Mouse (Mus musculus): ENCODE measurements at regions not wholly inside any gene's neighbourhood (a gene's known extent, or its start where the extent isn't known, plus 50 kb on each side); places are given as distances from the start of the nearest gene placed in this dataset.

DNA sequence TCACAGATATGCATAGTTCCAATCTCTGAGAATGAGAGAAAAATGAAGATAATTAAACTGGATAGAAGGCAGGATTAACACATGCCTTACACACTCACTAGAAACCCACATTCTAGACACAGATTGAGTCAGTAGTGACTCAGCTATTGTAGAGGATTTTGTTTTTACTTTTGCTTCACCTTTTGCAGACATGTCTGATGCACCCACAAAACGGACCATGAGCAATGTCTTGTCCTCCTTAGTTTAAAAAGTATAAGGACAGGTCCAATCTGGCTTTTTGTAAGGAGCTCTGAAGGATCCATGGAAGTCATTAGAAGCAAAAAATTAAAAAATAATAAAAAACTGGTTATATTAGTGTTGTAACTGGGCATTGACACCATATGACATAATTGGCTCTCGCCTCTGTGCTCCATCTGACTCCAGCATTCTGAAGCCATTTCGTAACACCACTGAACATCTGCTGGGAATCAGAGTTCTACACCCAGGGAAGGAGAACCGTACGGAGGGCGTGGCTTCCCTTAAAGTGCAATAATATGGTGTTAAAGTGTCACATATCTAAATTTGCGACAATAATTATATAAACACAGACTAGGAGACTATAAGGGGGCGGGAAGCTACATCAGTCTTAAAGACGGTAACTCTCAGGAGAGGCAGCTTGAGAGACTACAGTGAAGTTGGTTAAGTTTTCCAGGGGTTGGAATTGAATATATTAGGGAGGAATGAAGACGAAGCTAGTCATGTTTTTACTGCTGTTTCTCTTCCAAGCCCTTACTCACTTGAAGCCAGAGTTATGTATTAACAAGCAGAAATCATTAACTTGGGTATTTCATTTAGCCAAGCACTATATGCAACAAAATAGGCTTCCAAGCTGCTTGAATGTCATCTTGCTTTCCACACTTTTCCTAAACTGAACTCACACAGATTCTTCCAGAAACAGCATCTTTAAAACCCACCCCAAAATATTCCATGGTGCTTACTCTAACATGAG, 558.0 kb downstream of the Ebf1 start:
- no peak for DNase-seq

DNA sequence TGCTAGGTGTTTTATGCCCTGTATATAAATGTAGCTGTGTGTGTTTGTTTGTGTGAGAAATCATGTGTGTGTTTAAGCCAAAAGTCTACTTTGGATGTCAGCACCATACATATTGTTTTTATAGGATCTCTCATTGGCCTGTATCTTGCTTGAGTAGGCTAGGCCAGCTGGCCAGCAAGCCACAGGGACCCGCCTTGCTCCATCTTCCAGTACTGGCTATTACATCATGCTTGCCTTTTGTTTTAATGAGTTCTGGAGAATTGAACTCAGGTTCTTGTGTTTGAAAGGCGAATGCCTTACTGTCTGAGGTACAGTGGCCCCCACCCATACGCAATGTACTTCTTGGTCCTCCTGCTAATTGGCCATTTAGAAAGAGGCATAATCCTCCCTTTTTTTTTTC, 559.9 kb downstream of the Ebf1 start:
- no peak for DNase-seq

GRCm38 (mm10) chr11:45178036-45178435, 560.9 kb downstream of the Ebf1 start:
- no peak for DNase-seq

GRCm38 (mm10) chr11:45179019-45179418, 561.9 kb downstream of the Ebf1 start:
- DNase-seq, result no peak

DNA sequence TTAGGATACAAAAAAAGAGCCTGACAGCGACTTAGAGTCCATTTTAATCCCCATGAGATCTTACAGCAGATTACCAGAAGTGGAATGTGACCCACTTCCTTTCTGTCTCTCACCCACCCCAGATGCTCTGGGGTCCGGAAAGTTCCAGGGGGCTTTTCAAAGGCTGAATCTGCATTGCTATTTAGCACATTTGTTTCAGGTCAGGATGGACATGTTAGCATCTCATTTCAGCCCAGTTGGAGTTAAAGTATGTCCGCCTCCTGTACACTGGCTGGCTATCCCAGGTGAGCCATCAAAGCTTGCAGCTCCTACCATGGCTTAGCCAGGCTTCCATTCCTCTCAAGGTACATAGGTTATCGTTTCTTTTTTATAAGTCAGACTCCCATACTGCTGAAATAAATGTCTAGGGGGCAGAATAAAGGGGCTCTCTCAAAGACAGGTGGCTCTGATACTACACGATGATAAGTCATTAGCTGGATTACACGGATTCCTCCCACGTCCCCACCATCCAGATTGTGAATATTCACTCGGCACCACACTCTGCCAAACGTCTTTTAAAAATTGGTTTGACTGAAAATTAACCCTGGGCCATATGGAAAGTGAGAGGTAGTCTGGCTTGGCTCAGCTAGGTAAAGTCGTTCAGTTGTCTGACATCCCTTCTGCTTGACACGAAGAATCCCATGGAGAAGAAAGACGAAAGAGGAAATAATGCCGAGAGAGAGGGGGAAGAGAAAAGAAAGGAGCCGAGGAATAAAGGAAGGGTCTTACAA, 573.7 kb downstream of the Ebf1 start:
- DNase-seq, result peak in 1 of 2 experiments; percentile 2

DNA sequence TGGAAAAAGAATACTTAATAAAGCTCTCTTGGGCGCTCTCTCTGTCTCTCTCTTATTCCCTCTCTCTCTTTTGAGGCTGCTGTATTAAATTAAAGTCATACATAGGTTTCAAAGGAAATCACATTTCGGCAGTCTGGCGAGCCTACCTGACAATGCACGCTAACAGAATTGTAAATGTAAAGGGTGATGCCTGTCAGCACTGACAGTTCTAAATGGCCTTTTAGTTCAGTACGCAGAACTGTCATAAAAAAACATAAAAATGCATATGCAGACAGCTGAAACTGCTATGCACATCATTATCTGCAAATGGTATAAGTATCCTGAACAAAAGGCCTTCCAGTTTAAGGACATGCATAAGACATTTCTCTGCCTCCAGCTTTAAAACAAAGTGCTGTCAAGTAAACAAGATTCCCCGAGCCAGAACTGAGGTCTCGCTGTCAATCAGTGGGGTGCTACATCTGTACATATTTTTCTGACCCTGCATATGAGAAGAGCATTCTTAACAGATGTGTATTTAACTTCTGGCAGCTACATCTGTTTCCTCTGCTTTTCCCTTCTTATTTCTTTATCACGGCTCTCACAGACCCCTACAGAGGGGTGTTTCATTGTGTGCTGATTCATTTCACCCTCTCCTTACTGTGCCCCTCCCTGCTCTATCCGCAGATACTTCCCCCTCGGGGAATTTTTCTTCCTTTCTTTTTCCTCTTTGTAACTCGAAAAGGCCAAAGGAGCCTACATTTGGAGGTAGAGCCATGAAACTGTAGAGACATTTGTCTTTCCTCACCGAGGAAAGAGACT, 574.5 kb downstream of the Ebf1 start:
- DNase-seq, result no peak

- DNase-seq, result no peak
These were observed 576.2 kb downstream of the Ebf1 start for GRCm38 (mm10) chr11:45193319-45193718.

GRCm38 (mm10) chr11:45199520-45199919, 582.4 kb downstream of the Ebf1 start:
- no peak for DNase-seq

- DNase-seq, result no peak
These were observed 583.7 kb downstream of the Ebf1 start for GRCm38 (mm10) chr11:45200714-45201405.

- no peak for DNase-seq
These were observed 586.3 kb downstream of the Ebf1 start for GRCm38 (mm10) chr11:45203446-45203845.

DNA sequence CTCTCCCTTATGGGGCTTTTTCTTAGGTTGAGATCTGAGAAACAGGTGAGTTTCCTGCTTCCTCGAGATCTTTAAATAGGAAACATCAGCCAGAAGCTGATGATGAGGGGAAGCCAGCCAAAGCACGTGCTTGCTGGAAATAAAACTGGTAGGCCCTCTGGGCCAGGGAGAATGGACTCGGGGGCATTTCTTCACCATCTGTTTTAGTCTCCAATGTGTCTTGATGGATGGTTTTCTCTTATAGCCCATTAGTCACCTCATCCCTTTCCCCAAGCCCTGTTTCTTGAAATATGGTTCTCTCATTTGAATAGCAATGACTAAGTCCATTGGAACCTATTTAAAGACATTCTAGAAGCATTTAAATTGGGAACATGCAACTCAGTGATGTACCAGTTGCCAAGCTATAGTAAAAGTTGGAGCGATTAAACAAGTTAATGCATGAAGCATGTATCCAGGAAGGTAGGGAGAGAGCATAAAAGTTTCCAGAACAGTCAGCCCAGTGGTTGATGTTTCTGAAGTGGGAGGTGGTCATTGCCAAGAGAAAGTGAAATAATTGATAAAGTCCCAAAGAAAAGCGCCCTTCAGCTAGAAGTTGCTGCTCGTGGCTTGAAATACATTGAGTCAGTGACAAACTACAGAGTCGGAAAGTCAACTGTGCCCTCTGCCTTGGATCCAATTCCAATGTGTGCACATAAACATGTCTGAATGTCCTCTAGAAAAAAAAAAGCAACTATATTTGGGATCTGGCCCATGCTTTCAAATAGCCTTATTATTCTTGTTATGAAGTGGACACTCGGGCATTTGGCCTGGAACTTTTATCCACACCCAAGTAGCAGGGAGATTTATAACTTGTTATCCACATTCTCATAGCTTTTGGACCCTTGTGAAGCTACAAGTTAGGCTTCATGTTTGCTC, 589.8 kb downstream of the Ebf1 start:
- DNase-seq, result no peak

GRCm38 (mm10) chr11:45214096-45214495, 597.0 kb downstream of the Ebf1 start:
- DNase-seq, result no peak

GRCm38 (mm10) chr11:45216942-45217474, 599.9 kb downstream of the Ebf1 start:
- no peak for DNase-seq

DNA sequence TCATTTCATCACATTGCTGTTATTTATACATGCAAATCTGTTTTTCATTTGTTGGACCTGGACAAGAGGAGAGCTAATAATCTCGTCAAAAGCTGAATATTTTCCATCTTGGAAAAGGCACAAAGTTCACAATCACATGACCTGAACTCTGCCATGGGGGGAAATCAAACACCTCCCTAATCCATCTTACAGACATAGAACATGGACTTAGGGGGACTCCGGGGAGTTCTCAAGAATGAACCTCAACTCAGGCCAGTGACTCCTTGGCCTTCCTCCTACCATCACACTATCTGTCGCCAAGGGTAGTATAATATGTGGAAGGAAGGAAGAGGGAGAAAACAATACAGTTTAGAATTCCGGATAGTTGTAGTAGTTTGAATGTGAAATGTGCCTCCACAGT, 602.1 kb downstream of the Ebf1 start:
- no peak for DNase-seq

DNA sequence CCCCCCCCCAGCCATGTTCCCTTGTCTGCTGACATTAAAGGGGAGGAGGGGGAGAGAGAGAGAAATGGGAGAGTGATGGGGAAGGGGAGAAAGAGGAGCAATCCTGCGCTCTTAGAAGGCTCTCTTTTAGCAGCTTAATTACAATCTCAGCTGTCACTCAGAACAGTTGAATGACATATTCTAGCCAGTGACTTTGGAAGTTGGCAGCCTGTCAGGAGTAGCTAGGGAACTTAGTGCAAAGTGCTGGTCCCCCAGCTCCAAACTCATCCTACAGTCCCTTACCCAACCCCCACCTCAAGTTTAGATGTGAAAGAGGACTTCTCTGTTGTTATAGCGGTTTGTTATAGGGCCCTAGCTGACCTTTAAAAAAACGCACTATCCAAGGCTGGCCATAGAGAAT, 604.9 kb downstream of the Ebf1 start:
- no peak for DNase-seq

DNA sequence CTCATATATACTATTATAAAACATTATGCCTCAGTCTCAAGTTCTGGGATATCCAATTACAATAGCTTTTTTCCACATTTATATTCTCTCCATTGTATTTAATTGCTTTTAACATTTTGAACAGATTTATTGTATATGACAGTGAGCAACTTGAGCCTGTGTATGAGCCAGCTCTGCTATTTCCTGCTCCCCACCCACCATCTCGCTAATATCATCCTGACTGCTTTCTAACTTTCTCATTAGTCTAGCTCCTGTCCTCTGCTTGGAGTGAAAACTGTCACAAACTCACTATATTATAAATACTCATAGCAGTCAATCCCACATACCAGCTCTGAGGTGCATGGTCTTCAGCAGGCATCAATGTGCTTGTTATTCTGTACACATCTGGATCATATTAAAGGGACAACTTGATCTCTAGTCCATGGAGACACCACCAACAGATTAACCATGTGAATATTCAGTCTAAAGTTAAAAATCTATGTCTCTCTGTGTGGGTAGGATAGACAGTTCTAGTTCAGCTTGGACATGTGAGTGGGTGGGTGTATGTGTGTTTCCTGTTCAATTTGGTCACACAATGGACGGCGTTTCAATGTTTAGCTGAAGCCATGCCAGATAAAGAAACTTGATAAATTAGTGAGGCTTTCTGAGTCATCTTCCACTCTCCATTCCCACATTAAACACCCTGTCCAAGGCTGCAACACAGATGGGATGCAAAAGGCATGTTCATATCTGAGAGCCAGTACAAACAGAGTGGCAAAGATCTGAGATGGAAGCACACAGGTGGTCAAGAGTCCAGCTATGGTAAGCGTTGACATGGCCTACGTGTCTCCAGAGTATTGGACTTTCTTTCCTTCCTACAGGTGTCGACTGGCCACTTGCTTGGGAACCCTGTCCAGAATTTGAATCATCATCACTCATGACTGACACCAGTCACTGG, 616.1 kb upstream of the Clint1 start:
- DNase-seq, result no peak

GRCm38 (mm10) chr11:45237056-45237455, 614.8 kb upstream of the Clint1 start:
- DNase-seq, result no peak

DNA sequence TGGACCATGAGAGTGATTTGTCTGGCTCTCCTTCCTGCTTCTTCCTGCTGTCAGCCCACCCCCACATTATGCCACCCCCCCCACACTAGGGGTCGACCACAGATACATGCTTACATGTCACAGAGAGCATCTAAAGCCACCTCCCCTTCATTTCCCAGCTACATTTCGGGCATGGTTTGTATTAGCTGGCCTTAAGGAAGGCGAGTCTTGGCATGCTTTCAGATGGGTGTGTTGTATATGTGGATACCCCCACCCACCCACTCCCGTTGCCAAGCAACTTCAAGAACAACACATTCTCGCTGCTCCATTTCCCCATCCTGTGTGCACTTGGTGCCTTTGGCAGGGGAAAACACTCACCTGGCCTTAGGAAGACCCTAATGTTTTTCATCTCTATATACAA, 612.8 kb upstream of the Clint1 start:
- no peak for DNase-seq

DNA sequence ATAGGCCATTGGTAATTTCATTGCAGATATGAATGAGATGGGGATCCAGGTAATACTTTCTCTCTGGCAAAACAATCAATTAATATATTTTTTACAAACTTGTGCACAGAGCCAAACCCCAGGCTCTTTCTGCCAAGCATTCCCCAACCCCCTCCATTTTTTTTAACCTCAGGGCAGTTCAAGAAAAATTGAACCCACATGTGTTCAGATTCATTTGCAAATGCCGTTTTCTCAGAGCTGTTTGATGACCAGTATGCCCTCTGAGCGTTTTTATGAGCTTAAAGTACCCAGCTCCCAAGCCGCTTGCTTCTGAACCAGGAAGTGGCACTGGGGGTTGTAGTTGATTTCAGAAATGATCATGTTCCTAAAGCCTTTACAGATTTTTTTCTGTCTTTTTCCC, 611.4 kb upstream of the Clint1 start:
- DNase-seq, result no peak

GRCm38 (mm10) chr11:45241671-45242070, 610.2 kb upstream of the Clint1 start:
- no peak for DNase-seq

Measured in cerebellum, postnatal 14 days (tissue).